Mouse (Mus musculus) fat pad, adult 2 months (tissue): ENCODE results near the gene Gm14496.
"Not testable (repeated sequence)": the region's sequence is repeated elsewhere in the genome, so short reads cannot be mapped to it uniquely, and the experiment has no call there.

Source experiments
- DNase-seq: peaks from one replicate; pipeline ENCODE4 v3.0.0-alpha.2; 2011; ENCODE audit warnings: low read depth, low spot score; ENCODE audit errors: extremely low read depth

The Gm14496 gene

GRCm38 (mm10) chr2:181990829-181991228 is at the start of gene Gm14496:
Gene Gm14496, plus strand, starts transcription at chr2:181991129.
- DNase-seq: no peak

GRCm38 (mm10) chr2:181952747-181953680 is 37.9 kb upstream of the Gm14496 start:
- not testable (repeated sequence) for DNase-seq

DNA sequence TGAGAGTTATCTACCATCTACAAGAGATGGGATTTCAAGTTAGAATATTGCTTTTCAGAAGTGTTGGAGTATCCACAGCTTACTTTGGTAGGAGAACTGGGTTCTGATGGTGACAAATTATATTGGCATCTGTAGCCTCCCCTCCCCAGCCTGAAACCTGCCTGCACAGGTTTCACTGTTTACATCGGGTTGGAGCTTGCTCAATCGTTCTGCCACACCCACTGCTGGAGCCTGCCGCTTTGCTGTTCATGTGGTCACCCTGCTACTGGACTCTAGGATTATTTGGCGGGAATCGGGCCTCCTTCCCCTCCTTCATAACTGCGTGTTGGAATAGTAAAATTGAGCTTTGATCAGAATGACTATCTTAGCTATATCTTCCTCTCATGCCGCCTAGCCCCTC is 22.5 kb upstream of the Gm14496 start:
- DNase-seq: no peak

DNA sequence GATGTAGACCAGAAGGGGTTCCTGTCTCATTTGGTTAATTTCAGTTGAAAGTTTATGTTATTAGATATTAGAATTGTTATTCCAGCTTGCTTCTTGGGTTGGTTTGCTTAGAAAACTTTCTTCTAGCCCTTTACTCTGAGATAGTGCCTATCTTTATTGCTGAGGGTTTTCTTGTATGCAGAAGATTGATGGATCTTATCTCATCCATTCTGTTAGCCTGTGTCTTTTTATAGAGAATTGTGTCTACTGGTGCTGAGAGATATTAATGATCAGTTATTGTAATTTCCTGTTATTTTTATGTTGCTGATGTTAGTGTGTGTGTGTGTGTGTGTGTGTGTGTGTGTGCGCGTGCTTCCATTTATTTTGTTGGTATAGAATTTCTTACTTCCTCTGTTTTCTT is 21.7 kb upstream of the Gm14496 start:
- no peak for DNase-seq

- DNase-seq: not testable (repeated sequence)
Observed at GRCm38 (mm10) chr2:181981969-181982368, 9.0 kb upstream of the Gm14496 start.
